Mouse (Mus musculus) kidney, embryonic 14.5 days (tissue): ENCODE measurements around the gene Pear1. TPM values are rescaled to one million over a fixed set of nuclear protein-coding genes. Genes with fewer than 3 reads are reported as not detected.

Source experiments
- polyA plus RNA-seq: library from polyadenylated mRNA; unstranded; fragments of >200 nt; fragmentation: Nextera tagmentation; extraction: Ambion mirVana; gene quantifications from 2 replicates; pipeline ENCODE4 v1.2.1, GENCODE M21; 2014

Gene Pear1
- polyA plus RNA-seq, 1 experiment from 2014 or later = 41.0 TPM

Other genes starting within 250 kb of the Pear1 start
- 11.0 and 21.9 TPM in 2 replicates for gene Arhgef11, start 206.7 kb downstream of the Pear1 start, polyA plus RNA-seq
- gene Lrrc71, start 75.7 kb downstream of the Pear1 start, polyA plus RNA-seq = 0.87 and 0.89 TPM in 2 replicates
- 5.3 and 5.4 TPM in 2 replicates for gene Ntrk1, start 29.1 kb downstream of the Pear1 start, polyA plus RNA-seq
- 0.95 and 0.97 TPM in 2 replicates for gene Insrr, start 27.4 kb downstream of the Pear1 start, polyA plus RNA-seq
- gene Sh2d2a, start 22.4 kb upstream of the Pear1 start, polyA plus RNA-seq = 0.22 TPM in 1 of 2 replicates, not detected in the other
- gene Prcc, start 61.3 kb upstream of the Pear1 start, polyA plus RNA-seq = 15.6 and 16.6 TPM in 2 replicates
- gene Hdgf, start 82.0 kb upstream of the Pear1 start, polyA plus RNA-seq = 231 and 254 TPM in 2 replicates
- 76.7 and 81.0 TPM in 2 replicates for gene Mrpl24, start 95.2 kb upstream of the Pear1 start, polyA plus RNA-seq
- gene Isg20l2, start 106.0 kb upstream of the Pear1 start, polyA plus RNA-seq = 34.6 and 45.5 TPM in 2 replicates
- 19.3 and 21.6 TPM in 2 replicates for gene Rrnad1, start 106.4 kb upstream of the Pear1 start, polyA plus RNA-seq
- 113 and 169 TPM in 2 replicates for gene Crabp2, start 124.4 kb upstream of the Pear1 start, polyA plus RNA-seq
- gene Nes, start 146.8 kb upstream of the Pear1 start, polyA plus RNA-seq = 14.8 and 26.1 TPM in 2 replicates
- gene Bcan, start 175.9 kb upstream of the Pear1 start, polyA plus RNA-seq = not detected in 2 replicates
- not detected in 2 replicates for gene Hapln2, start 203.3 kb upstream of the Pear1 start, polyA plus RNA-seq
- gene Gpatch4, start 218.8 kb upstream of the Pear1 start, polyA plus RNA-seq = 48.1 and 48.6 TPM in 2 replicates
- gene Naxe, start 234.2 kb upstream of the Pear1 start, polyA plus RNA-seq = 159 and 171 TPM in 2 replicates